Mouse (Mus musculus) kidney, adult 2 months (tissue): ENCODE data around the gene Cav1.

ENCODE experiments used
- CTCF ChIP-seq: fragments of 200-500 bp; conservative IDR thresholded peaks from 2 replicates; pipeline ENCODE4 v1.5.1; 2011; ENCODE audit warnings: low read depth, mild to moderate bottlenecking, control low read depth, low read length, moderate library complexity, mixed read lengths; ENCODE audit not compliant: insufficient read depth, insufficient read length
- POLR2A ChIP-seq: fragments of 200-500 bp; IDR thresholded peaks from one replicate; pipeline ENCODE4 v1.6.1; 2011; ENCODE audit warnings: low read depth, low read length, control low read depth

DNA sequence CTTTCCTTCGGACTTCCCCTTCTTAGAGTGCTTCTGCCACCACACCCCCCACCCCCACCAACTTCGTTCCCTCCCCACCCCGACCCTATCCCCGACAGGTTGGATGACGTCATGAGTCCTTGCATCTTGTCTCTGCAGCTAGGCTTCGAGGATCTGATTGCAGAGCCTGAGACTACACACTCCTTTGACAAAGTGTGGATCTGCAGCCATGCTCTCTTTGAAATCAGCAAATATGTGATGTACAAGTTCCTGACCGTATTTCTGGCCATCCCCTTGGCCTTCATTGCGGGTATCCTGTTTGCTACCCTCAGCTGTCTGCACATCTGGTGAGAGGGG lies 24.4 kb upstream of the Cav1 start:
- no peak for TF ChIP-seq POLR2A
- TF ChIP-seq CTCF = no peak
